Comparison of ENCODE assay signal across 8 mouse cellular contexts in genomic region chr19:16132865-16133720, GRCm38 (mm10). TPM values are rescaled to one million over a fixed set of nuclear protein-coding genes. Genes with fewer than 3 reads are reported as not detected.
A peak's percentile ranks its signal among the peaks of the same experiment; 100 is the strongest.
DNase-seq lines count a peak whose midpoint lies in the region; ATAC-seq and TF ChIP-seq lines count a peak whose summit lies in the region.

No protein-coding gene starts in this region.

- H3K4me2 ChIP-seq in hindbrain, postnatal 0 days (ENCODE audit: low read depth, low read length): peak overlapping the region; percentile 62

- H3K4me3 ChIP-seq in hindbrain, postnatal 0 days (ENCODE audit: low read length): peak overlapping the region; percentile 92

- ATAC-seq in hindbrain, postnatal 0 days: peak; percentile 72
- peak; percentile 22 for ATAC-seq in megakaryocyte, adult 5-6 weeks (ENCODE audit: poor library complexity, severe bottlenecking)

- TF ChIP-seq CTCF in hindbrain, postnatal 0 days (IDR thresholded peaks at IDR 0.05; ENCODE audit: low read depth): no peak

- H3K27me3 ChIP-seq in hindbrain, postnatal 0 days (ENCODE audit: insufficient read depth, low read length): no peaks in the 10 kb centered on the region

- under 1% methylated on average over 85 of the region's 139 CpGs for WGBS in hindbrain, postnatal 0 days

- H3K4me1 ChIP-seq in hindbrain, postnatal 0 days (ENCODE audit: insufficient read depth, low read length): peaks cover 31% of the 10 kb centered on the region

- H3K9ac ChIP-seq in hindbrain, postnatal 0 days (replicated peaks; ENCODE audit: low read length): peak overlapping the region; percentile 93

- H3K27ac ChIP-seq in hindbrain, postnatal 0 days: peak overlapping the region; percentile 98

- DNase-seq in R1 (ENCODE audit: low read depth, low spot score): peak; percentile 62
- peak; percentile 78 to 82 for DNase-seq in cerebellum, postnatal 14 days
- peak; percentile 56 for DNase-seq in gastrocnemius, adult 18-20 months (ENCODE audit: low spot score)
- peak; percentile 82 for DNase-seq in hindbrain, postnatal 0 days (ENCODE audit: low spot score)
- peak; percentile 65 to 84 for DNase-seq in left cerebral cortex, postnatal 10 days (ENCODE audit: extremely low spot score in 1 of 2, low spot score in 2 of 2)
- DNase-seq in right cerebral cortex, postnatal 10 days (ENCODE audit: low spot score in 2 of 2): peak; percentile 79 to 82
- DNase-seq in urinary bladder, postnatal 25 days (ENCODE audit: low spot score): peak; percentile 48

- no peaks in the 10 kb centered on the region for H3K36me3 ChIP-seq in hindbrain, postnatal 0 days (ENCODE audit: insufficient read depth, low read length)

- no peaks in the 10 kb centered on the region for H3K9me3 ChIP-seq in hindbrain, postnatal 0 days (ENCODE audit: low read length)

- intact Hi-C loops in left cerebral cortex, postnatal 10 days (cut with DNase I): loop anchor here (5.0 to 10.0 kb wide), 3 partner anchors 71 to 464 kb away; no protein-coding TSS in a partner anchor

RNA-seq across cellular contexts. Expression of gene Gnaq, which starts 0.5 kb away (rescaled TPM):
- 10 to 100 TPM; 11.9 to 14.9 TPM for total RNA-seq in gastrocnemius, adult 18-20 months (2021)
- total RNA-seq in hindbrain, postnatal 0 days (2014; rRNA removed): 101 and 103 TPM in 2 replicates
- 75.1 and 85.7 TPM in 2 replicates for polyA plus RNA-seq in hindbrain, postnatal 0 days (2015; fragmentation: Nextera tagmentation; extraction: Ambion mirVana)
- total RNA-seq in left cerebral cortex, postnatal 10 days (2021): 100 to 1,000 TPM; 197 to 209 TPM
- 24.9 and 28.3 TPM in 2 replicates for total RNA-seq in megakaryocyte, adult 5-6 weeks (2015)
- total RNA-seq in megakaryocyte, adult 5-6 weeks (2017): 17.8 and 25.3 TPM in 2 replicates

Comparison
In these comparisons a context has a peak if more than half of its experiments do, and no peak if none do; other contexts are left out.
1. Peak in every context shown above with its lines: DNase-seq, ATAC-seq, H3K4me3 ChIP-seq and H3K27ac ChIP-seq.